Mouse (Mus musculus) megakaryocyte, embryonic 14.5 days (primary cell): Measurements from ENCODE around the gene Aff3.

ENCODE experiments used
- FLI1 ChIP-seq: IDR thresholded peaks from 2 replicates; pipeline ENCODE4 v1.6.1; 2012; ENCODE audit warnings: low read length, inconsistent platforms, mixed read lengths
- GATA1 ChIP-seq: IDR thresholded peaks from 3 replicates; pipeline ENCODE4 v1.6.1; 2012; ENCODE audit warnings: mixed read lengths, low read length, inconsistent platforms, borderline replicate concordance

DNA sequence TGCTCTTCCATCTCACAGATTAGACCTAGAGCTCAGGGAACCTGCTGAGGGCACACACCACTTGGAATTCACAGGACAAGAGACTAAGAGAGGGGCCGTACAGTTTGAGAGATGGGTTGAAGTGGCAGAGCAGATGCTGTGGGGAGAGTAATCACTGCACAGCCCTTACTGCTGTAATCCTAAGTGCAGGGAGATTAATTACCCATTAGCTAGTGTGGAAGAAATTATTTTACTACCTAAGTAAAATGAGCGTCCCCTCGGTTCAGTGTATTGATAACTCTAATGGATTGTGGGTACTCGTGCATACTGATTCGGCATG, 478.6 kb downstream of the Aff3 start:
- no peak for TF ChIP-seq GATA1
- TF ChIP-seq FLI1: no peak
